Mouse (Mus musculus) A20 (cell line): ENCODE measurements at regions not wholly inside any gene's neighbourhood (a gene's known extent, or its start where the extent isn't known, plus 50 kb on each side); places are given as distances from the start of the nearest gene placed in this dataset.

Source experiments
- DNase-seq: peaks from one replicate; pipeline ENCODE4 v3.0.0-alpha.2; 2011; ENCODE audit warnings: low read depth, low spot score

DNA sequence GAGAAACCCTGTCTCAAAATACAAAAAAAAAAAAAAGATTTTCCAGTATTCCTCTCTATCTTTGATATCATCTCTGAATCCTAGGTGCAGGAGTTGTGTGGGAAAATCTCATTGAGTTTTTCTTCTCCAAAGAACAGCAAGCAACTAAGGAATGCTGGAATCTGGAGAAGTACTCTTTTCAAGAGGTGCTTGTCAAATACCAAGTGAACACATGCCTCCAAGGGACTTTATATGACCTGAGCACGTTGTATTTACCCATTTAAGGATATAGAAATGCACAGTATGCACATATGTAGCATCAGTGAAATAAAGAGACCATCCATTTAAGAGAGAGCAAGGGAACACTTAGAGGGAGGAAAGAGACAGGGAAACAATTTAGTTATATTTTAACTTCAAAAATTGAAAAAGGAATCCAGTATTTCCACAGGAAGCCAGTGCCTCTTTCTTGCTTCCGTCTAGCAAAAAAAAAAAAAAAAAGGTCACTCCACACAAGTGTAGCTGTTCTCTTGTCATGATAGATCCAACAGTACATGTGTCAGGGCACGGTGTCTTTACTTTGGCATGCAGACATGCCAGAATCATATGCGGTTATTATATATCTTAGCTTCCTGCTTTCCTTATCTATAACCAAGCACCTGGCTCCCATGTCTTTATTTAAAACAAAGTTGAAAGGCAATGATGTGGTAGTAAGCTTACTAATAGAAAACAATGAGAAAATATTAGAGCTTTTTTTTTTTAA, 212.1 kb upstream of the Etaa1 start:
- no peak for DNase-seq

DNA sequence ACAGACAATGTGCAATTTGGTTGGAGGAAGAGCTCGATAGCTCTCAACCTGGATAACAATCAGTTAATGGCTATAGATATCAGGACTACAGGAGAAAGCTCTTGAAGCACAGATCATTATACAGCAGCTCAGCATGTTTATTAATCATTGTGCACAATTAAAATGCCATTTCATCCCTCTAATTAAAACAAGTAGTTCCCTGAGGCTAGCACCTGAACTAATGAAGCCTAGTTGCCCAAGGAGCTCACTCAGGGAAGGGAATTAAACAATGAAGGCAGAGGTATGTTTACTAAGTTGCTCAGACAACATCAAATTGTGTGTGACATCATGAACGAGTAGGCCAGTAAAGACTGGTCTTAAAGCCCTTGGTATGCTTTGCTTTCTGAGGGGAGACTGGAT, 210.3 kb upstream of the Etaa1 start:
- no peak for DNase-seq

DNA sequence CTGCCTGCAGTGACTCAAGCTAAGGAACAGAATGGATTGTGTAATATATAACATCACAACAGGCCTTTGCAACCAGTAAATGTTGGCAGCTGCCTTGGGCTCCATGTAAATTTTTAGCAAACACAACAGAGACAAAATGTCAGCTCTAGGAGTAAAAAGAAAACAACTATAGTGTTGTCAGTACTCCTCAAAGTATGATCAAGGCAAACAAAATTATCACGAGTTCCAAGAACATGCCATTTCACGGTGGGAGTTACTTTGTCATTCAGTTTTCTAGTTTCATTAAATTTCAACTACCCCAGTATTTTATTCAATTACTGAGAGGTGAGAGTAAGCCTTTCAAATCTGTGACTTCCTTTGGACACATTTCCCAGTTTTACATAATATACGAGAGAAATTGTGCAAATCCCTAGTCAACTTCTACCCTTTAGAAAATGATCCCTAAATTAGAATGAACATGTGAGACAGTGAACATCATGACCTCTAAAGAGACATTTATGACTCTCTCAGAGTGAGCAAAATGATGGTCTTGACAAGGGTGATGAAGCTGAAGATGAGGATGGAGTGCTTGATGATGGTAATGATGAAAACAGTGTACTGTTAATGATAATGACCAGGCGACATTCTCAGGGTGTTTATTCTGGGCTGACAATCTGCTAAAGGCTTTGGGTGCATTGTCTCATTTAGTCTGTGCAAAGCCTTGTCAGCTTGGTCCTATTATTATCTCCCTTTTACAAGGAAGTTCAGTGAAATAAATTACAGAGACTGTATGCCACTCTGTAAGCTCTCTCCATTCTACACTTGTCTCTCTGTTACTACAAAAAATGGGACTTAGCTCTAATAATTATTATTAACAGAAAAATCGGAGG, 209.7 kb upstream of the Etaa1 start:
- no peak for DNase-seq

DNA sequence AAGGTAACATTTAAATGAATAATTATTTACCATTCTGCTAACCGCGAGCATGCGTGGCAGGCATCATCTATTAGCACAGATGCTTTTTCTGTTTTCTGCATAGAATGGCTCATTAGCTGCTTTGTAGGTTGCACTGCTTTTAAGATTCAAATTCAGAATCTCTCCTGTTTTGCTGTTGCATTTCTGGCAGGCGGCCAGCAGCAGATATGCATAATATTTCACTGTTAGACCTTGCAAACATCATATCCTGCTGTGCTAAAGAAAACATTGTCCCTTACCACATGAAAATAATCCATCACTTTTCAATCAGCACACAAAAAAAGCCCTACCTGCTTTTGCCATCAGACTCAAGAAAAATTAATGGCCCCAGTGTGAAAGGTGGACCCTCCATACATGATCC, 202.8 kb upstream of the Etaa1 start:
- no peak for DNase-seq

DNA sequence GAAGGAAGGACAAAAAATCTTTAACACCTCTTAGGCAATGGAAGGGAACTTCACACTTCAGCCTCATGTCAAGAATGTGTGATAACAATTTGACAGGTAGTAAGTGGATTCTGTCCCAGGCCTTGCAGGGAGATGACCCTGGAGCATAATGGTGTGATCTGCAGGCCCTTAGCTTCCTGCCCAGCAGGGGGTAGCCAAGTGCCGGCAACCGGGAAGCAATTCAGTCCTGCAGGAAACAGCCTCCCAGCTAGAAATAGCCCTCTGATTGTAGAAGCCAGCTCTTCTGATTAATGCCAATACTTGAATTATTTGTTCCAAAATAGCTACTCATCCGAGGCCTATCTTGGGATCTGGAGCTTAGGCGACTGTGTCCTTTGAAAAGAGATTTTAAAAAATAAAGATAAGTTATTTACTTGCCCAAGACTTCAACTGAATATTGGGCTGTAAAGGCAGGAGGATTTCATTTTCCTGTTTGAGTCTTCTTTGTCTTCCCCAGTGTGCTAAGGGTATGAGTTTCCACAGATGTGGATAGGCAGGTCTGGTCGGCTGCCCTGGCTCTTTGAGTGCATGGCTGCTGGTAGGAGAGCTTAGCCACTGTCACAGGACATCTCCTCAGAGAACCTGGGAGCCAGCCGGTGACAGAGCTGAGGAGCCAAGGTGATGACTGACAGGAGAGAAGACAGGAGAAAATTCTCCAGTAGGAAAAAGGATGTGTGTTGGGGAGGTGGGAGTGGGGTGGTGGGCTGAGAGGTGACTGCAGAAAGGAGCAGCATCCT, 198.3 kb upstream of the Etaa1 start:
- no peak for DNase-seq

DNA sequence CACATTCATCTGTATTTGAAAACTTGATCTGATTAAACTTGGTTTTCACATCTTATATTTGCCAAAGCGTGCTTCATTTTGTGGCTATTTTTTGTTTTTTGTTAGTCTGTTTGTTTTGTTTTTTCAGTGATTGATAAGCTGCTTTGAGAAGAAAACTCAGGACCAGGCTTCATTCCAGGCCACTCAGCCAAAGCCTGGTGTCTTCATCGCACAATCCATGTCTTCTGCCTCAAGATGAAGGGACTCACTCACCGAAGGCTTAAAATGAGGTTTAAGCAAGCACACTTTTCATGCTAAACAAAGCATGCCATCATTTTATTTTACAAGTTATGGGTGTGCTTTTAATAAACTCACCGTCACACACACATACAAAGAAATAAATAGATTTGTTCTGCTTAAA, 197.7 kb upstream of the Etaa1 start:
- DNase-seq = no peak

DNA sequence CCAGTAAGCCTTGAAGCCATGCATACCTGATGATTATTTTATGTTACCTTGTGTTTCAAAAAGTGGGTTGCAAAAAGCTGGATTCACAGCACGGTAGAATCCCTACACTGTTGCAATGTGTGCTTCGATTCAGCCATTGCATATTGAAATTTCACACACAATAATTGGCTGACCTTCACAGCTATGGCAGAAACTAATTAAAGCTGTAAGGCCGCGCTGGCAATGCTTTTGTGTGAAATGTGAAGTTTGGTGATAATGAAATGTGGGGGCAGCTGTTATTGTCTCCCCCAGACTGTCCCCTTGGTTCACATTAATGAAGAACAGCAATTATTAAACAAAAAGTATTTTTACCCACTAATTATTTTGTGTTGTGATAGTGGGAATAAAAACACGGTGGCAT, 173.8 kb upstream of the Etaa1 start:
- no peak for DNase-seq

DNA sequence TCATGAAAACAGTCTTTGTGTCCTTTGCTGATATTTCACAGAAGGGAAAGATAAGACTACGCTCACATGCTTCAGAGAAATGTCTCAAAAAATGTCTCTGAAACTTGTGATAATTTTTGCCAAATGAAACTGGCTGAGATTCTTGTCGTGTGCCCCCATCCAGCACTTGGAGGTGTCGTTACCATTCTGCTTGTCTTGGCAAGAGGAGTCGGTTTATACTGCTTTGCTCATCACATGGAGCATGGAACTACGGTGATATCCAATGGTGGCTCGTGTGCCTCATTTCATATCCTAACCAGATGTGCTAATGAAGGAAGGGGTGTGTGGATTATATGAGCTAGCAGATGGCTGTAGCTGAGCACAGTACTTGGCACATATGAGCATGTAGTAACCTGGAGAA, 169.4 kb upstream of the Etaa1 start:
- DNase-seq = no peak

DNA sequence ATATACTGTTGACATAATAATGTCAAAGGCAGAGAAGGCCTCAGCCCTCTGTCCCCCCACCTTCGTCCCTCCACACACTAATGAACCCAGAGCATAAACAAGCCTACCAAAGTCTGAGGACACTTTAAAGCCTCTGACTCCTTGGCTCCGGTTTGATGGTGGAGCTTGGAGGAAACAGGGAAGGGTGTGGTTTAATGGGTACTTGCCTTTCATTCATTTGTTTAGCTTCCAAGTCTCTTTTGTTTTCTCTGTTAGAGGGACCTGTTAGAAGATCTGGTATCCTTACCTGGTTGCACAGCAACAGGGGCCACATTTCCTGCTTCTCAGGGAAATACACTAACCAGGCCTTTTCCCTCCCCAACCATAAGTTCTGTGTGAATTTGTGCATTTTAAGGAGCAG, 168.9 kb upstream of the Etaa1 start:
- no peak for DNase-seq

DNA sequence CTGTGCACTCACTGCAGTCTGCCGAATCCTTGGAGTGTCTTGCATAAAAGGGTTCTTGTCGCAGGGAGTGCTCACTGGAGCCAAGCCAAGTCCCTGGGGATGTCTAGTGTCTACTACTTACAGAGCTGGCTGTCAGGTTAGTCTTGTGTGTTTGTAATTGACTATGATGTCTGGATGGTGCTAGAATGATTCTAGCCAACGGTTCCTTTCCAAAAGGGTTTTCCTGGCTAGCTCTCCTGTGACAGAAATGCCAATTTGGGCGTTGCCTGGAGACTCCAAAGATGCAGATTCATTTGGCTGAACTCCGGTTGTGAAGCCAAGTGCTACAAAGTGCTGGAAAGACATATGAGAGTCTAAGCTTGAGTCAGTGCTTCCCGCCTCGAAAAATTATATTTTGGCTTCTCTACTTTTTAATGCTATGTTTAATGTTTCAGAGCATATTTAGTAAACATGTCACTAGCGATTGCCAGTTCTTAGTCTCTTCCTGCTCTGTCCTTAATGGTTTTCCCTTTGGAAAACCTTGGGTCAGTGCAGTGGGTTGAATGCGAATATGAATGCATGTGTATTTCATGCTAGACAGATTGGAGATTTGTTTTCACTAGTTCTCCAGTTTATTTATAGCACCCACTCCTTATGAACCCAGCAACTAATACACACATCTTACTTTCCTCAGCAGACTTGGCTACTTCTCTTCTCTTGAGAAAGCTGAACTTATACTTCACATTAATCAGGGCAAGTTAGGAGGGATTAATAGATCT, 162.2 kb upstream of the Etaa1 start:
- DNase-seq = no peak

DNA sequence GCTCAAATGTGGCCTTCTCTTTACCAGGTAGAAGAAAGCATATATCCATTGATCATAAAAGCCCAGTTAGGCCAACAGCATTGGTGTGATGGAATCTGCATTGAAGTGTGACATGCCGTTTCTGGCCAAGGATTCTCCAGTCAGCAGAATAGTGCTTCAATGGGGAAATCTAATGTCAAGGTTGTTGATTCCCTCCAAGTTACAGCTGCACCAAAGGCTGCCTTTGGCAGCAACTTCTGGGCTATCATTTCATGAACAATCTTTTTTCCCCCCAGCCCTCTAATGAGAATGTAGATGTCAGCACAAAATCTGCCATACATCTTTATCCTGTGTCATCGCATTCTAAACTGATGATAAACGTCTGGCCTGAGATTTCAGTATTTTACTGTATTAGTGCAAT, 149.2 kb upstream of the Etaa1 start:
- DNase-seq = no peak

DNA sequence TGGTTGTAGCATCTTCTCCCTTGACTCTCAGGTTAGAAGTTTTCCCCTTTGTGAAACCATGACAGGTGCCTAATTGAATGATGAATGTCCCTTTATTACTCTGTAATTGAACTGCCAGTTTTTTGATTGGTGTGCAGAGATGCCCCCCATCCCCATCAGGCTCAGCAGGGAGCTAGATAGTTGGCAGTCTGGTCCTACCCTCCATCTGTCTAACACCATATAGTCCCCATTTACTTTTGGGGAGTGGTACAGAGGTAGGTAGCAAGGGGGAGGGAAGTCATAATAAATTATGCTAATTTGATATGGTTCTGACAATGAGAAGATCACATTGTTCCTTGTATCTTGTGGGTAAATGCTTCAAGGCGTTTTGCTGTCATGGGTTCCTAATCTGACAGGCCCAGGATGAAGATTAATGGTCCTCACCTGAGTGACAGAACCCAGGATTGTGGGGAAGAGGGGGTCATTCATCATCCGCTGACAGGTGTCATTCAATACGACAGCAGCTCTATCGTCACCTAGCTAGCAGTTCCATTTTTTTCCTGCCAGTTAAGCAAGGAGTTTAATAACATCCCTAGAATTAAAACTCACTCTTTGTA, 122.3 kb upstream of the Etaa1 start:
- DNase-seq = no peak

DNA sequence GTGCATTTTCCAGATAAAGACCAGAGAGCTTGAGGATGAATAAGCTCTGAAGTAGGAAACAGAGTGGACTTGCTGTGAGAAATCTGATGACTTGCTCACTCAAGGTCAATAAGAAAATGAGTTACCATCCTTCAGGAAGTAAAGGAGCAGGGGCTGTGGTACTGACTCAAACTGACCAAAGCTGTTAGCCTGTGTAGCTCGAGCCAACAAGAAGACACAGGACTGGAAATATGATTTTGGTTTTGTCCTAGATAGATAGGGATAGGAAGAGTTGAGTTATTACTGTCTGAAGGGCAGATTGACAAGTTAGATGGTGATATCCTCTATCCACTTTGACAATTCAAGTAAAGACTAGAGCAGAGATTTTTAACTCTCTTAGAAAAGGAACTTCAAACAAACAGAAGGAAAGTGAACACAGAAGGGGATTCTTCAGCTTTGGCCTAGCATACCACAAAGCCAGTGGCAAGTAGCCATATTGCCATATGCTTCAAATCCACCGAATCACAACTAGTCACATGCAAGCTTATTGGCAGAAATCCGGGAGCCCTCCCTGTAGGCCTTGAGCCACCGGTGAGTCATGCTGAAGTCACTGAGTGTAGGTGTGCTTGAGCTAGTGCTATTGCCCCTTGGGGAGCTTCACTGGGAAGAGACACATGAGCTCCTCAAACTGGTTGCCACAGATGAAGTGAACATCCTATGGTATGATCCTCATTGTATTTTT, 117.1 kb upstream of the Etaa1 start:
- DNase-seq = no peak

DNA sequence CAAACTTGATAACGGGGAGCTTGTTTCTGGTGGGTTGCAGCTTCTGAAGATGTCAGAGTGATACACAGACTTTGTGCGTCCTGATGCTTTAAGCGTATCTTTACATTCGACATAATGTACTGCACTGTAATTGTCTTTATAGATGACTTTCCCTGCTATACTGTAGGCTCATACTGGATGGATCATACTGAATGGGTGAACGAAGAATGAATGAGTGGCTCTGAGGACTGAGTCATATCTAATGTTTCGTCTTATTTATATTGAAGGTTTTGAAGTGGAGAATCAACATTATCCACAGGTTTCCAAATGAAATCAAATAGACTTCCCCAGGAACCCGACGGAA, 116.3 kb upstream of the Etaa1 start:
- no peak for DNase-seq

DNA sequence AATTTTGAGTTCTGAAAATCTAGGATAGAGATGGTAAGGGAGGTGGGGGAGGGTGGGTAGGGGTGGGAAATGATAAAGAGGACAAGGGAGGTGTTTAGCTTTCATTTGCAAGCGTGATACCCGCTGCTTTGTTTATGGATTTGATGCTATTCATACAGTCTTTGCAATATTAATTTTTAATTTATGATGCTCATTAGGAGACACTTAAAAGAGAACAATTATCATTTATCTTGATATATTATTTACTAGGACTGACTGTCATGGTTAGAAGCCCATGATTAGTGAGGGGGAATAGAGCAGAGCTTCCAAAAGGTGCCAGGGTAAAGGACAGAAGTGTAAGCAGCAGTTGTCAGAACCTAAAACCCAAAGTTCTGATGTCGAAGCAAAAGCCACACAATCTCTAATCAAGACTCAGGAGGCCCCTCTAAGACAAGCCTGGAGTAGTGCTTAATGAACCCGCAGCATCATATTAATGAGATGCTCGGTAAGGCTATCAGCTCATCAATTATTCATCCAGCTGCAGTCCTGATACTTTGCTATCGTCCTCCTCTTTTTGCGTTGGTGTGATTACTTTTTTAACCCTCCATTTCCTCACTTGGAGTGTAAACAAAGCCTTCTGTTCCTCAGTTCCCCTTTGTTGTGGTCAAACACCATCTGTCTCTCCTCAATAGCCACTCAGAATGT, 115.8 kb upstream of the Etaa1 start:
- no peak for DNase-seq

DNA sequence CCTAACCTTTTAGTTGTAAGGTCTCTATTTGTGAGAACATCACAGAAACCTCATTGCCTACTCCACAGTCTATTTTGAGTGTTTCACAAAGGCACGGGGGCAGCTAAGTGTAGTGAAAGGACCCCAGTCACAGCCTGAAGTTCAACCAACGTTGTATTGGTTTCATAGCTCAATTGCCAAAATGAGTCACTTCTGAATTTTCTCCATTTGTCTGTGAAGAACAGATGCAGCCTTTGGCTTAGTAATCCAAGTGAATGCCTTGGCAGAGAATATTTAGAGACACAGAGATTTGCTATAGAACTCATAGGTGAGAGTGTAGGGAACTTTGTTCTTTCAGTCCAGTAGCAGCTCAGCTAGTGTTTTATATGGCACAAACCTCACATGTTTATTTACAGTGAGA, 114.4 kb upstream of the Etaa1 start:
- no peak for DNase-seq

DNA sequence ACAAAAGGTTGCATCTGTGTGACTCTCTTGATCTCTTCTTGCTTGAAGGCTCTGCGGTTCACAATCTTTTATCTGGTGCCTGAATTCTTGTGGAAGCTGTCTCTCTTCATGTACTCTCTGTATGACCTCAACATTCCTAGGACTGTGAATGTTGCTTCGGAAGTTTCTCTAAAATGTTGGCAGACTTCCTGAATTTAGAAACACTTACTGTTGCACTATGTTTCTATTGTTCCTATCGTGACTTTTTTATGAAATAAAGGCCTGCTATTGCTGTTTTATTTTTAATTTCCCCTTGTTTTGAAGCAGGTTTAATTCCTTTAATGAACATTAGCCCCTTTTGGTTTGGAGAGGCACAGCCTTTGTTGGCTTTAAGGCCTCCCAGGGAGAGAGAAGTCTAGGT, 114.0 kb upstream of the Etaa1 start:
- no peak for DNase-seq

DNA sequence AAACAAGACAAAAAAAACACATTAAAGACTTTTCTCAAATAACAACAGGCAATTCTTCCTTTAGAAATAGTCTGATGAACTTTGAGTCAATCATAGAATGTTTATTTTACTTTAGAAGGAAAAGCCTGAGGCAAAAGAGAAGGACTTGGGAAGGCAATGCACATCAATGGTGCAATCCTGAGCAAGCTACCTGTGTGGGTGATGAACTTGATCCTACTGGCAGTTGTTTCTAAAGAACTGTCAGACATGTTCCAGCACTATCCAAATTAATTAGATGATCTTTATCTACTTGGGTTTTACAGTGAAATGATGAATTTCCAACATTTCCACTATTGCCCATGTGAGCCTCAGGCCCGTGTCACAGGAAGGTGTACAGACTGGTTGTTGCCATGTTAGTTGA, 87.9 kb upstream of the Etaa1 start:
- DNase-seq = no peak

DNA sequence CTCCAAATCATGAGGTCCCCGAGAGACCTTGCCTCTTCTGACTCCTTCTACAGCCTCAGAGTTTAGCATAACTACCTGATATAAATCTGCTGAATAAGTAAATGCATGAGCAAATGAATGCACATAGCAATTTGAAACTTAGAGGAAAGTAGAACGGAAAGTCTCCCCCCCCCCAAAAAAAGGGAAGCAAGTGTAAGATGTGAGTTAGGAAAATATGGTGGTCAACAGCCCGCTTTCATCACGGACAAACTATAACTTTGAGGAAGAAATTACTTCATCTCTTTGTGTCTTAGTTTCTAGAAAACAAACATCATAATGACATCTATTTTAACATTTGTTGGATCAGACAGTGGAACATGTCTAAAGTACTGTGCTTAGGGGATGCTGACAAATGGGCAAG, 77.4 kb upstream of the Etaa1 start:
- no peak for DNase-seq

DNA sequence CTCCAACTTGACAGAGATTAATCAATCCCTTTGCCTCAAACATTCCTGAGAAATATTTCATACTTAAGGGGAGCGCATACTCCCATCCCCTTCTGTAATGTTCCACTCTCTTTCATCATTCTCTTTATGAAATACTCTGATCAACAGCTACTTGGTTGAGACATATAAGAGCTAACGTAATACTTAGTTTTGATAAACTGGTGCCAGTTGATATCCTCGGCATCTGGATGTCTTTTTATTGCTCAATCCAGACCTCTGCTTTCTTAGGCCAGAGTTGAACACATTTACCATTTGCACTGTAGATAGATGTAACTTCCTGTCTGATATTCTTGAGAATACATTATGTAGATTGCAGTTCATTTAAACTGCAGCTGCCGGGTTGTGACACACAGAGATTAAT, 68.4 kb upstream of the Etaa1 start:
- no peak for DNase-seq
